Mouse (Mus musculus) frontal cortex, postnatal 36 days (tissue): ENCODE measurements around the gene Tmem135.
"Not testable (repeated sequence)": the region's sequence is repeated elsewhere in the genome, so short reads cannot be mapped to it uniquely, and the experiment has no call there.

Experiments used
- DNase-seq, 2 experiments: peaks; one replicate each; pipeline ENCODE4 v3.0.0; 2022; ENCODE audit warnings: low spot score in 2 of 2

Gene Tmem135

GRCm38 (mm10) chr7:89322741-89323140 is 81.3 kb downstream of the Tmem135 start:
- not testable (repeated sequence) for DNase-seq

GRCm38 (mm10) chr7:89319351-89319750 is 84.7 kb downstream of the Tmem135 start:
- no peak for DNase-seq

DNA sequence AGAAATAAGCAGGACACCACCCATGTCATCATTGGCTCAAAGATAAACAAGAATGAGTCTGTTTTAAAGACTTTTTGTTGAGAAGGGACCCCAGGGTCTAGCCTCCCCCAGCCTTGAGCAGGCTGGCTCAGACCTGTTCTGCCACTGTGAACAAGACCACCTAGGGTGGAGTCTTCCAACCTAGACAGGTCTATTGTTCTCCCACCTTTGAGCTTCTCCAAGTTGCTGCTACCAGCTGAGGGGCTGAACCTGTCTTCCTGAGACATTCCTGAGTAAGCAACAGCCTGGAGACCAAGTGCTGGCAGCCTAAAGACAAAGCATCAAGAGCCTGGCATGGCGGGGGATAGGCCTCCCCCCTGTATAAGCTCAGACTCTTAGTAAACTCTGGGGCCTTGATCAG is 86.9 kb downstream of the Tmem135 start:
- not testable (repeated sequence) for DNase-seq

DNA sequence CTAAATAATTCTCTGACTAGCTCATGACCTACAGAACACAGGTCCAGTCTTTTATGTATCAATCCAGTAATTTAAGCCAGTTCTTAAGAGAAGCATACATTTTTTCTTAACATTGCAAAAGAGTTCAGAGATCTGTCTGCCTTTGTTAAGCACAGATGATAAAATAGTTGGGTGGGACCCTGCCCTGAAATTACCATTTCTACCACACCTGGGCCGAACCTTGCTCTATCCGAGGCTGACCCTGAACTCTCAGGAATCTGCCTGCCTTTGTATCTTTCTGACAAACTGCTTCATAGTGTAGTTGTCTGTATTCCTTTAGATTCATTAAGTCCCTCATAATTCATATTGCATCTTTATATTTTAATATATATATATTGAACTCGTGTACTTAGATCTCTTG is 87.9 kb downstream of the Tmem135 start:
- DNase-seq: no peak

- DNase-seq: no peak
Measured at GRCm38 (mm10) chr7:89311555-89311954, 92.5 kb downstream of the Tmem135 start.

- no peak for DNase-seq
Measured at GRCm38 (mm10) chr7:89308926-89309325, 95.1 kb downstream of the Tmem135 start.

DNA sequence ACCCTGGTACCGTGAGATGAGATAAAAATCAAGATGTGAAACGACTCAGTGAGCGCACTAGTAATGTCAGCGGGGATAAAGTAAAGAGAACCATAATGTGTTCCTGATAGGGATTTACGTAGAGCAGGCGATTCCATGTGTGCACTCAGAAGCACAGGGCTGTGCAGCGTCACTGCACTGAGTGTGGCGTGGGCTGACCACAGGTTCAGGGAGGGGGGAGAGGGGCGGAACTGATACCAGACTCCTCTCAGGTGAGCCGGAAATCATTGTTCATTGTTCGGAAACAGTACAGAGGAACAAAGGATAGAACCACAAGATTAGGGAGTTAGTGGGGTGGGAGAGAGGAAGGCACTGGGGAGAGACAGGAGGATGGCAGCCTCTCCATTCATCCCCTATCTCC is 95.8 kb downstream of the Tmem135 start:
- DNase-seq: no peak

- DNase-seq: no peak
Measured at GRCm38 (mm10) chr7:89306831-89307230, 97.2 kb downstream of the Tmem135 start.

DNA sequence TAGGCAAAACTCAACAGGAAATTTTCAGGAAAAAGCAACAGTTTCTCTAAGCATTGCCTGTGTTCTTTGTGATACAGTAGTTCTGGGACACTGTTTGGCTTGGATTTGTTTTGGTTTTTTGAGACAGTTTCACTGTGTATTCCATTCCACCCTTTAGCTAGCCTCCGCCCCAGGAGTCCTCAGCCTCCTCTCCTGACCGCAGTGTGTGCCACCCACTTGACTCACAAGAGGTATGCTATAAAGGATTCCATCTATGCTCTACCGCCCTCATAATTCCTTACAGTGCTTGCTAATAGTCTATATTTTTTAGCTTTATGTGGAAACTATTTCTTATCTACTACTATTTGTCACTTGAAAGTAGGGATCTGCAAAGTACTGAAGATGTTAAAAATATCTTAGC is 99.1 kb downstream of the Tmem135 start:
- DNase-seq: no peak

DNA sequence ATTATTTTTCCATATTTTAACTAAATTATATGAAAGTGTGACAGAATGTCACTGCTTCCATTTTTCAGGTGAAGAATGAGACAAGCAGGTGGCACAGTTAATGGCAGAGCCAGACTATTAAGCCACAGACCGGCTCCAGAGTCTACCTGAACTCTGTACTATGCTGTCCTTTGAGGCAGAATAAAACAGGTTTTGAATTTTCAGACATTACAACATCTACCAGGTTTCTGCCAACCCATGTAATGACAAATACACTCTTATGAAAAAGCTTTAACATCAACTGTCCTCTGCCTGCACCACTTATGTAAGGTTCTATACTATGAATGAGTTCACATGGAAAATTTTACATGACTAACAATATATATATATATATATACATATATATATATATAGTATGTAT is 100.3 kb downstream of the Tmem135 start:
- DNase-seq: no peak

GRCm38 (mm10) chr7:89298911-89299458 is 105.0 kb downstream of the Tmem135 start:
- DNase-seq: no peak

GRCm38 (mm10) chr7:89296941-89297340 is 107.1 kb downstream of the Tmem135 start:
- peak in 1 of 2 experiments; percentile 9 for DNase-seq

DNA sequence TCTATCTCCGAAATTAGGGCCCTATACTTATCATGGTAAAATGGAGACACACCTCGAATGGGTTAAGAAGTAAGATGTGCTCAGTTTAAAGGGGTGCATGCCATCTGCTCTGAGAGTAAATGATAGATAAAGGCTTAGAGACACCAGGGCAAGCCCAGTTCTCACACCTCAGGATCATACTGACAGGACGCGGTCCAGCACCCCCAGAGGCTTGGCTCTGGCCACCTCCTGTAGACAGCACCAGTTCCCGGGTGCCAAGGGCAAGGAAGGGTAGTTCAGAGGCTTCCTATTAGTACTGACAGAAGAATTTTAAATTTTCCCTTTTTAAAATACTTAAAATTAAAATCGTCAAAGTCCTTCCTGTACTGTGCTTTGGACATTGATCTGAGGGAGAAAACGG is 121.4 kb downstream of the Tmem135 start:
- DNase-seq: no peak

GRCm38 (mm10) chr7:89270438-89270837 is 133.6 kb downstream of the Tmem135 start:
- not testable (repeated sequence) for DNase-seq

DNA sequence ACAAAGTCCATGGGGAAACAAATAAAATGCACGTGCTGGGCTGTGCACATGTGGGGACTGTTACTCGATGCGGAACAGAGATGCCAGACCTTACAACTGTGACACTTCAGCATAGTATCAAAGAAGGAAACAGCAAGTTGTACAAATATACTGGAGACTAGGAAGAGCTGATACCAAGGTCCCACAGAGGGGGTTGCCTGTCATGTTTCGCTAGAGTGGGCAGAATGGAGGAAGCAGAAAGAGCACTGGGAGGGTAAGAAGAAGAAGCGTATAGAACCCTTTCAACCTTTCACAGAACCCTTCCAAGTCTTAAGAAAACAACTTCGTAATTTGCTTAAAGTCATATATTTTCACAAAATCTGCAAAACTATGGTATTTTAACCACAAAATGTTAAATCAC is 134.2 kb downstream of the Tmem135 start:
- DNase-seq: no peak

DNA sequence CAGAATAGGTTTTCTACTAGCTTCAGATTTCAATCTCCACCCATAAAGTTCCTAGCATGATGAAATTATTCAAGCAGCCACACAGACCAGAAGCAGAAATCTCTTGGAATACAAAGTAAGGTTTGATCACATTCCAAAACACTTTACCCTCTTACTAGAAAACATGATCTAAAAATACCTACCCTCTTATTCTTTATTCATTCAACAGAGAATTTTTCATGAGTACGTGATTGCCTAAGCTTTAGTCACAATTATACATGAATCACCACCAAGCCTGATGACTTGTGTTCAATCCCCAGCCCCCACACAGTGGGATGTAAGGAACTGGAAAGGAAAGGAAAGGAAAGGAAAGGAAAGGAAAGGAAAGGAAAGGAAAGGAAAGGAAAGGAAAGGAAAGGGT is 136.5 kb downstream of the Tmem135 start:
- DNase-seq: no peak

- DNase-seq: no peak
Measured at GRCm38 (mm10) chr7:89266017-89266760, 137.8 kb downstream of the Tmem135 start.

GRCm38 (mm10) chr7:89260966-89261365 is 143.1 kb downstream of the Tmem135 start:
- DNase-seq: no peak

GRCm38 (mm10) chr7:89258832-89259231 is 145.2 kb downstream of the Tmem135 start:
- no peak for DNase-seq

DNA sequence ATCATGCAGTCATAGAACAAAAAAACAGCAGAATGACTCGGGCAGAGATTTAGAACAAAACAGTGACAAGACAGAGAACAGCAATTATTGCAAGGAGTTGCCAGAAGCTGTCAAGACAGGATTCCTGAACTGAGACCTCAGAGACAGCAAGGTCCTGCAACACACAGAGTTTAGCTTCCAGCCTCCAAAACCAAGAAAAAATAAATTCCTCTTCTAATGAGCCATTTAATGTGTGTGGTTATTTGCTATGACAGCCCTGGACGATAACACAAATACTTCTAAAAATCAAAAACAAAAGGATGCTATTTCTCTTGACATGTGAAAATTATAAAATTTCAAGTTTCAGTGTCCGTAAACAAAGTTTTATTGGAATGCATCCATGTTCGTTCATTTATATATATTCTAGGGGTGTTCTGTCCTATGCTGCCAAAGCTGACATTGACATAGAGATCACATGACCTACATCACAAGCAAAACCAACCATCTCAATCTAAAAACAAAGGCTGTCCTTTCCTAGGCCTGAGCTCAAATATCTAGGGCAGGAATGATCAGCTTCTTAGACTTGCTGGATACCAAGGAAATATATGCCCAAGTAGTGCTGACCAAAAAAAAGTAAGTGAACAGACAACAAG is 146.0 kb downstream of the Tmem135 start:
- no peak for DNase-seq

GRCm38 (mm10) chr7:89253772-89254171 is 150.2 kb downstream of the Tmem135 start:
- DNase-seq: no peak

GRCm38 (mm10) chr7:89253317-89253716 is 150.7 kb downstream of the Tmem135 start:
- DNase-seq: no peak

GRCm38 (mm10) chr7:89251880-89252453 is 152.1 kb downstream of the Tmem135 start:
- no peak for DNase-seq
